8 mouse cellular contexts compared by ENCODE assay signal in genomic region chr3:85707421-85707820, GRCm38 (mm10).
DNase-seq lines count a peak whose midpoint lies in the region; ATAC-seq and TF ChIP-seq lines count a peak whose summit lies in the region.

No protein-coding gene starts in this region.

- TF ChIP-seq CTCF in intestine, postnatal 0 days (IDR thresholded peaks at IDR 0.05; ENCODE audit: low read depth) = peak; percentile 82
- peak; percentile 52 to 81 for TF ChIP-seq CTCF in CH12.LX (conservative IDR thresholded peaks at IDR 0.05 in 1 of 2, IDR thresholded peaks at IDR 0.05 in 1 of 2; ENCODE audit: low read depth in 2 of 2, low read length in 2 of 2)
- peak; percentile 73 for TF ChIP-seq CTCF in midbrain, postnatal 0 days (IDR thresholded peaks at IDR 0.05)

- no peak for TF ChIP-seq EP300 in CH12.LX (IDR thresholded peaks at IDR 0.05; ENCODE audit: low read length)

- WGBS in intestine, postnatal 0 days = 36% methylated on average over 7 of the region's 7 CpGs
- 43% methylated on average over 7 of the region's 7 CpGs for WGBS in intestine, embryonic 15.5 days
- 35% methylated on average over 7 of the region's 7 CpGs for WGBS in embryonic facial prominence, embryonic 14.5 days
- WGBS in midbrain, postnatal 0 days = 43% methylated on average over 7 of the region's 7 CpGs

- no peak overlapping the region for H3K9ac ChIP-seq in intestine, postnatal 0 days (ENCODE audit: low read depth, low read length)
- H3K9ac ChIP-seq in intestine, embryonic 15.5 days = no peak overlapping the region
- H3K9ac ChIP-seq in CH12.LX (ENCODE audit: insufficient read depth, low read depth) = no peak overlapping the region
- H3K9ac ChIP-seq in embryonic facial prominence, embryonic 14.5 days (ENCODE audit: low read depth, low read length) = no peak overlapping the region
- no peak overlapping the region for H3K9ac ChIP-seq in midbrain, postnatal 0 days (replicated peaks; ENCODE audit: low read length, poor library complexity, severe bottlenecking)

- dilution Hi-C loops in CH12.LX (cut with MboI; ENCODE audit: extremely low pct_ligation_motif_present, extremely low pct_unique_long_range_greater_than_20kb, low sequenced_read_pairs) = no loop called here

- no peak for ATAC-seq in intestine, postnatal 0 days
- ATAC-seq in intestine, embryonic 15.5 days = no peak; the same call in 1 of the 2 replicates
- no peak for ATAC-seq in embryonic facial prominence, embryonic 14.5 days (ENCODE audit: low read depth)
- ATAC-seq in midbrain, postnatal 0 days (ENCODE audit: low FRiP score) = no peak
- no peak for ATAC-seq in activated CD4-positive, CD25-positive, alpha-beta regulatory T cell, adult 4 months

- peak; percentile 58 for DNase-seq in CH12.LX (ENCODE audit: extremely low read depth)
- peak; percentile 50 for DNase-seq in adrenal gland, adult 2 months
- peak; percentile 71 for DNase-seq in embryonic facial prominence, embryonic 14.5 days (ENCODE audit: low spot score)
- DNase-seq in layer of hippocampus, adult 8-10 months (ENCODE audit: low spot score in 2 of 2) = peak; percentile 18 to 46
- peak; percentile 44 for DNase-seq in midbrain, postnatal 0 days (ENCODE audit: low spot score)

- TF ChIP-seq RAD21 in CH12.LX (IDR thresholded peaks at IDR 0.05; ENCODE audit: low read depth, low read length) = peak; percentile 74

- no peaks in the 10 kb centered on the region for H3K9me3 ChIP-seq in intestine, postnatal 0 days (ENCODE audit: control insufficient read depth)
- H3K9me3 ChIP-seq in intestine, embryonic 15.5 days = no peaks in the 10 kb centered on the region
- H3K9me3 ChIP-seq in CH12.LX (replicated peaks; ENCODE audit: low read length) = no peaks in the 10 kb centered on the region
- no peaks in the 10 kb centered on the region for H3K9me3 ChIP-seq in embryonic facial prominence, embryonic 14.5 days (ENCODE audit: control insufficient read depth, low read length)
- H3K9me3 ChIP-seq in midbrain, postnatal 0 days (ENCODE audit: low read length) = no peaks in the 10 kb centered on the region

- H3K27ac ChIP-seq in intestine, postnatal 0 days (ENCODE audit: low read depth, low read length) = no peak overlapping the region
- H3K27ac ChIP-seq in intestine, embryonic 15.5 days = no peak overlapping the region
- H3K27ac ChIP-seq in CH12.LX (ENCODE audit: insufficient read depth, low read depth) = no peak overlapping the region
- H3K27ac ChIP-seq in embryonic facial prominence, embryonic 14.5 days (replicated peaks; ENCODE audit: low read depth, low read length) = no peak overlapping the region
- H3K27ac ChIP-seq in midbrain, postnatal 0 days (ENCODE audit: low read depth, low read length) = no peak overlapping the region

- H3K4me3 ChIP-seq in intestine, postnatal 0 days (ENCODE audit: low read depth, low read length) = no peak overlapping the region
- no peak overlapping the region for H3K4me3 ChIP-seq in intestine, embryonic 15.5 days (replicated peaks)
- H3K4me3 ChIP-seq in CH12.LX (replicated peaks in 1 of 3; ENCODE audit: low read depth in 2 of 3, low read length in 2 of 3, poor library complexity in 1 of 3) = no peak overlapping the region
- H3K4me3 ChIP-seq in embryonic facial prominence, embryonic 14.5 days (ENCODE audit: low read depth, low read length) = no peak overlapping the region
- no peak overlapping the region for H3K4me3 ChIP-seq in midbrain, postnatal 0 days (ENCODE audit: low read depth, low read length)

- no peaks in the 10 kb centered on the region for H3K4me1 ChIP-seq in intestine, postnatal 0 days (replicated peaks; ENCODE audit: control insufficient read depth, insufficient read depth, low read length)
- no peaks in the 10 kb centered on the region for H3K4me1 ChIP-seq in intestine, embryonic 15.5 days (replicated peaks)
- no peaks in the 10 kb centered on the region for H3K4me1 ChIP-seq in CH12.LX (ENCODE audit: control insufficient read depth in 1 of 2, insufficient read depth in 2 of 2)
- no peaks in the 10 kb centered on the region for H3K4me1 ChIP-seq in embryonic facial prominence, embryonic 14.5 days (ENCODE audit: control insufficient read depth, insufficient read depth, low read length)
- no peaks in the 10 kb centered on the region for H3K4me1 ChIP-seq in midbrain, postnatal 0 days (ENCODE audit: insufficient read depth, low read length)

- no peak overlapping the region for H3K4me2 ChIP-seq in intestine, postnatal 0 days (replicated peaks; ENCODE audit: low read depth)
- no peak overlapping the region for H3K4me2 ChIP-seq in intestine, embryonic 15.5 days (replicated peaks)
- H3K4me2 ChIP-seq in CH12.LX (ENCODE audit: insufficient read depth, low read depth, poor library complexity, severe bottlenecking) = no peak overlapping the region
- no peak overlapping the region for H3K4me2 ChIP-seq in embryonic facial prominence, embryonic 14.5 days (ENCODE audit: low read depth, low read length)
- no peak overlapping the region for H3K4me2 ChIP-seq in midbrain, postnatal 0 days (ENCODE audit: low read depth, low read length, poor library complexity, severe bottlenecking)

- no peaks in the 10 kb centered on the region for H3K79me2 ChIP-seq in CH12.LX (replicated peaks; ENCODE audit: control insufficient read depth, extremely low read depth, insufficient read depth, poor library complexity, severe bottlenecking)

- no peaks in the 10 kb centered on the region for H3K27me3 ChIP-seq in intestine, postnatal 0 days (replicated peaks; ENCODE audit: control insufficient read depth, insufficient read depth, low read length)
- no peaks in the 10 kb centered on the region for H3K27me3 ChIP-seq in intestine, embryonic 15.5 days (replicated peaks)
- no peaks in the 10 kb centered on the region for H3K27me3 ChIP-seq in CH12.LX (replicated peaks)
- H3K27me3 ChIP-seq in embryonic facial prominence, embryonic 14.5 days (replicated peaks; ENCODE audit: control insufficient read depth, insufficient read depth, low read length) = no peaks in the 10 kb centered on the region
- H3K27me3 ChIP-seq in midbrain, postnatal 0 days (ENCODE audit: insufficient read depth, low read length) = no peaks in the 10 kb centered on the region

- TF ChIP-seq POLR2A in CH12.LX (IDR thresholded peaks at IDR 0.05; ENCODE audit: low read depth, low read length) = no peak

- in situ Hi-C loops in CH12.LX (cut with MboI; ENCODE audit: low pct_ligation_motif_present, low pct_unique_long_range_greater_than_20kb, low sequenced_read_pairs) = loop anchor here (10.0 to 25.0 kb wide), 2 partner anchors 207 to 405 kb away; no protein-coding TSS in a partner anchor

- no peaks in the 10 kb centered on the region for H3K36me3 ChIP-seq in intestine, postnatal 0 days (ENCODE audit: control insufficient read depth, insufficient read depth)
- H3K36me3 ChIP-seq in intestine, embryonic 15.5 days = no peaks in the 10 kb centered on the region
- no peaks in the 10 kb centered on the region for H3K36me3 ChIP-seq in CH12.LX (replicated peaks in 1 of 2; ENCODE audit: control insufficient read depth in 1 of 2, insufficient read depth in 1 of 2, low read length in 1 of 2)
- H3K36me3 ChIP-seq in embryonic facial prominence, embryonic 14.5 days (ENCODE audit: control insufficient read depth, insufficient read depth, low read length) = no peaks in the 10 kb centered on the region
- no peaks in the 10 kb centered on the region for H3K36me3 ChIP-seq in midbrain, postnatal 0 days (ENCODE audit: insufficient read depth, low read length)

TF ChIP-seq in CH12.LX, 34 proteins besides CTCF, POLR2A, EP300 and RAD21:
- TF ChIP-seq MEF2A (IDR thresholded peaks at IDR 0.05; ENCODE audit: borderline replicate concordance, low read depth, low read length) (no peak), SMC3 (IDR thresholded peaks at IDR 0.05; ENCODE audit: low read depth, low read length) (peak; percentile 83), HCFC1 (IDR thresholded peaks at IDR 0.05; ENCODE audit: low read depth, low read length) (no peak), ZC3H11A (IDR thresholded peaks at IDR 0.05; ENCODE audit: low read depth, low read length) (peak; percentile 18; the same call in 1 of the 2 replicates)
